Mouse (Mus musculus) embryonic facial prominence, embryonic 10.5 days (tissue): Measurements from ENCODE around the gene Cers2. TPM values are rescaled to one million over a fixed set of nuclear protein-coding genes. Genes with fewer than 3 reads are reported as not detected.
A peak's percentile ranks its signal among the peaks of the same experiment; 100 is the strongest.

Experiments used
- DNase-seq: peaks from one replicate; pipeline ENCODE4 v3.0.0-alpha.2; 2017; ENCODE audit warnings: low spot score
- H3K27ac ChIP-seq: fragments of 300-500 bp; sonication (generic); replicated peaks from 2 replicates; pipeline ENCODE4 v1.5.1; 2016; ENCODE audit warnings: mild to moderate bottlenecking
- H3K27me3 ChIP-seq: fragments of 300-500 bp; sonication (generic); replicated peaks from 2 replicates; pipeline ENCODE4 v1.6.1; 2016; ENCODE audit warnings: low read depth, mild to moderate bottlenecking; ENCODE audit not compliant: poor library complexity, severe bottlenecking
- H3K36me3 ChIP-seq: fragments of 300-500 bp; sonication (generic); replicated peaks from 2 replicates; pipeline ENCODE4 v1.6.1; 2016; ENCODE audit warnings: mild to moderate bottlenecking, moderate library complexity
- H3K4me1 ChIP-seq: fragments of 300-500 bp; sonication (generic); 2 replicates; pipeline ENCODE4 v1.6.1; 2016
- H3K4me3 ChIP-seq: fragments of 300-500 bp; sonication (generic); 2 replicates; pipeline ENCODE4 v1.5.1; 2016; ENCODE audit warnings: mild to moderate bottlenecking, moderate library complexity
- H3K9me3 ChIP-seq: fragments of 300-500 bp; sonication (generic); 2 replicates; pipeline ENCODE4 v1.6.1; 2016; ENCODE audit warnings: mild to moderate bottlenecking
- WGBS: fragments of 180-500 bp; shearing (Covaris S2); methylation state at CpG from one replicate; pipeline ENCODE4 v1.1.7; 2016; 5-methylcytosine and 5-hydroxymethylcytosine counted together
- polyA plus RNA-seq: library from polyadenylated mRNA; unstranded; fragments of >200 nt; fragmentation: Nextera tagmentation; extraction: Ambion mirVana; gene quantifications from 2 replicates; pipeline ENCODE4 v1.2.1, GENCODE M21; 2016

Gene Cers2
- polyA plus RNA-seq, 1 experiment from 2014 or later: 125 TPM

DNA sequence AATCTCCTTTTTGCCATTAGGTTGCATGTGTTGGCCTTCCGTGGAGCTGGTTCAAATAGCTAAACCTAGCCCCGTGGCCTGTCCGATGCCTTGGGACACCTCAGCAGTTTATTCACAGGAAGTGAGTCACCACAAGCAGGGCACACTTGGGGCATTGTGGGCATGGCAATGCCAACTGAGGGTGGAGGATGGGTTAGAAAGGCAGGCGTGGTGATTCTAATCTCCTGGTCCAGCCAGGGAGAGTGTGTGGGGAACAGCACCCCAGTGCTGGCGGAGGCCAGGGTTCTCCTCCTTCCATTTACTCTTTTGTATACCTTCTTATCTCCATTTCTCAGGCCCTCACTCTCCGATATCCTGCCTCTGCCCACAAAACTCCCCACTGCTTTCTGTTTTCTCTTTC lies 2.0 kb upstream of the Cers2 start:
- H3K4me1 ChIP-seq: peaks cover 38% of the 10 kb centered on the region
- no peak overlapping the region for H3K27ac ChIP-seq
- WGBS: 84% methylated on average over 6 of the region's 6 CpGs
- H3K9me3 ChIP-seq: no peaks in the 10 kb centered on the region
- H3K36me3 ChIP-seq: 0 out of 2 replicates have a peak, but pooled peaks cover 2% of the 10 kb centered on the region
- DNase-seq: no peak
- no peaks in the 10 kb centered on the region for H3K27me3 ChIP-seq
- no peak overlapping the region for H3K4me3 ChIP-seq

DNA sequence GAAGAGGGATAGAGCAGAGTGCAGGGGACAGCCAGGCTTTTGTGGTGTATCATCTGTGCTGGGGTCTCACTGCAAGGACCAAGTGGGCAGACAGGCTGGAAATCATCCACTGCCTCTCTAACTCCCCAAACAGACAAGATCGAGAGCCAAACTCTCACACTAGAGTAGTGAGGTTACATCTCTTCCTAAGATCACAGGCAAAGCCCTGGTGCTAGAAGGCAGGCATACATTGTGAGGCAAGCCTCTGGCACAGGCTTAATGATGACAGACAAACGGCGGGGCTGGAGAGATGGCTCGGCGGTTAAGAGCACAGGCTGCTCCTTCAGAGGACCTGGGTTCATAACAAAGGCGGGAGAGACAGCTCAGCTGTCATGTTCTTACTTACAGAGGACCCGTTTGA lies 1.1 kb upstream of the Cers2 start:
- no peak overlapping the region for H3K27ac ChIP-seq
- peak overlapping the region; percentile 23; the same call in 1 of the 2 replicates for H3K4me3 ChIP-seq
- H3K9me3 ChIP-seq: no peaks in the 10 kb centered on the region
- WGBS: 45% methylated on average over 7 of the region's 7 CpGs
- H3K27me3 ChIP-seq: no peaks in the 10 kb centered on the region
- H3K36me3 ChIP-seq: peaks cover 6% of the 10 kb centered on the region; the same call in 1 of the 2 replicates
- H3K4me1 ChIP-seq: peaks cover 45% of the 10 kb centered on the region
- DNase-seq: no peak

- Histone ChIP-seq H3K27ac (no peak overlapping the region), H3K36me3 (peaks cover 10% of the 10 kb centered on the region), H3K4me1 (peaks cover 50% of the 10 kb centered on the region), H3K4me3 (peak overlapping the region; percentile 90), H3K9me3 (no peaks in the 10 kb centered on the region), H3K27me3 (no peaks in the 10 kb centered on the region)
- no peak for DNase-seq
- WGBS: 61% methylated on average over 6 of the region's 6 CpGs
These were observed 516 bp upstream of the Cers2 start for GRCm38 (mm10) chr3:95314075-95314474.

GRCm38 (mm10) chr3:95315094-95315843 lies 678 bp downstream of the Cers2 start:
- peaks cover 21% of the 10 kb centered on the region for H3K36me3 ChIP-seq
- WGBS: under 1% methylated on average over 71 of the region's 71 CpGs
- H3K27ac ChIP-seq: peak overlapping the region; percentile 99
- peaks cover 59% of the 10 kb centered on the region for H3K4me1 ChIP-seq
- no peaks in the 10 kb centered on the region for H3K27me3 ChIP-seq
- DNase-seq: peak; percentile 93
- peak overlapping the region; percentile 90 for H3K4me3 ChIP-seq
- H3K9me3 ChIP-seq: no peaks in the 10 kb centered on the region

GRCm38 (mm10) chr3:95315844-95316550 lies 1.4 kb downstream of the Cers2 start:
- 15% methylated on average over 9 of the region's 9 CpGs for WGBS

GRCm38 (mm10) chr3:95317414-95318080 lies 3.0 kb downstream of the Cers2 start:
- DNase-seq: peak; percentile 69
- Histone ChIP-seq H3K27ac (peak overlapping the region; percentile 51), H3K4me3 (peak overlapping the region; percentile 31), H3K27me3 (no peaks in the 10 kb centered on the region), H3K4me1 (peaks cover 63% of the 10 kb centered on the region), H3K9me3 (no peaks in the 10 kb centered on the region), H3K36me3 (peaks cover 44% of the 10 kb centered on the region)
- WGBS: 22% methylated on average over 12 of the region's 12 CpGs

More at GRCm38 (mm10) chr3:95315844-95316550, 1.4 kb downstream of the Cers2 start:
- H3K27me3 ChIP-seq: no peaks in the 10 kb centered on the region
- DNase-seq: no peak
- peaks cover 63% of the 10 kb centered on the region for H3K4me1 ChIP-seq
- peak overlapping the region; percentile 99 for H3K27ac ChIP-seq
- peak overlapping the region; percentile 90 for H3K4me3 ChIP-seq
- peaks cover 28% of the 10 kb centered on the region for H3K36me3 ChIP-seq
- no peaks in the 10 kb centered on the region for H3K9me3 ChIP-seq

DNA sequence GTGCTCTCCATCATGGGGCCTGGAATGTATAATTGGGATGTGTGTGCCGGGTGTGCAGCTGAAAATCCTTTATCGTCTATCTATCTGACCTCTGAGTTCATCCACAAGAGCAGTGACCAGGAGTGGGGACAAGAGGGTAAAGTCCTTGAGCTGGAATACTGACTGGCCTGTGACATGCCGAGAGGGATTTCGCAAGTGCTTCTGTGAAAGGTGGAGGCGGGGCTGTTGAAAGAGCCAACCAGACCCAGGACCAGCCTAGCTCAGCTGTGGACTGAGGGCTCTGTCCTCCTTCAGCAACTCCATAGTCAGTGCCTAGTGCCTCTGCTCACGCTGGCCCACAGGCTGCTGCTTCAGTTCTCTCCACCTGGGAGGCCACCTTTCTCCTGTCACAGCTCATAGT lies 4.0 kb downstream of the Cers2 start:
- no peak for DNase-seq
- peaks cover 60% of the 10 kb centered on the region for H3K4me1 ChIP-seq
- H3K27ac ChIP-seq: no peak overlapping the region
- 44% methylated on average over 6 of the region's 6 CpGs for WGBS
- peaks cover 54% of the 10 kb centered on the region for H3K36me3 ChIP-seq
- no peaks in the 10 kb centered on the region for H3K9me3 ChIP-seq
- H3K4me3 ChIP-seq: no peak overlapping the region
- no peaks in the 10 kb centered on the region for H3K27me3 ChIP-seq

DNA sequence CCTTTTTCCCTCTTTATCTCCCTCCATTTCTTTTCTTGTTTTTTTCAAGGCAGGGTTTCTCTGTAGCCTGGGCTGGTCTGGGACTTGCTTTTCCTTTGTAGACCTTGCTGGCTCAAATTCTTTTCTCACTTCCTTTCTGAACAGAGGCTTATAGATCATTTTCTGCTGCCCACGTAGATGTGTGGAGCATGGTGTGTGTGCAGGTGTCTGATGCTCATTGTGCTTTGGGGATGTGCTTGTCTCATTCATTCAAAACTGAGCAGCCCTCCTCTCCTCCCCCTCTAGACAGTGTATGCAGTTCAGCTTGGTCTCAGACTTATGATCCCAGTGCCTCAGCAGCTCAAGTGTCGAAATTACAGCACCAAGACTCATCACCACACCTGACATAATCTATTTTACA lies 4.5 kb downstream of the Cers2 start:
- no peak overlapping the region for H3K4me3 ChIP-seq
- DNase-seq: no peak
- no peak overlapping the region for H3K27ac ChIP-seq
- WGBS: 72% methylated on average over 2 of the region's 2 CpGs
- peaks cover 56% of the 10 kb centered on the region for H3K4me1 ChIP-seq
- no peaks in the 10 kb centered on the region for H3K27me3 ChIP-seq
- H3K9me3 ChIP-seq: no peaks in the 10 kb centered on the region
- peaks cover 59% of the 10 kb centered on the region for H3K36me3 ChIP-seq

DNA sequence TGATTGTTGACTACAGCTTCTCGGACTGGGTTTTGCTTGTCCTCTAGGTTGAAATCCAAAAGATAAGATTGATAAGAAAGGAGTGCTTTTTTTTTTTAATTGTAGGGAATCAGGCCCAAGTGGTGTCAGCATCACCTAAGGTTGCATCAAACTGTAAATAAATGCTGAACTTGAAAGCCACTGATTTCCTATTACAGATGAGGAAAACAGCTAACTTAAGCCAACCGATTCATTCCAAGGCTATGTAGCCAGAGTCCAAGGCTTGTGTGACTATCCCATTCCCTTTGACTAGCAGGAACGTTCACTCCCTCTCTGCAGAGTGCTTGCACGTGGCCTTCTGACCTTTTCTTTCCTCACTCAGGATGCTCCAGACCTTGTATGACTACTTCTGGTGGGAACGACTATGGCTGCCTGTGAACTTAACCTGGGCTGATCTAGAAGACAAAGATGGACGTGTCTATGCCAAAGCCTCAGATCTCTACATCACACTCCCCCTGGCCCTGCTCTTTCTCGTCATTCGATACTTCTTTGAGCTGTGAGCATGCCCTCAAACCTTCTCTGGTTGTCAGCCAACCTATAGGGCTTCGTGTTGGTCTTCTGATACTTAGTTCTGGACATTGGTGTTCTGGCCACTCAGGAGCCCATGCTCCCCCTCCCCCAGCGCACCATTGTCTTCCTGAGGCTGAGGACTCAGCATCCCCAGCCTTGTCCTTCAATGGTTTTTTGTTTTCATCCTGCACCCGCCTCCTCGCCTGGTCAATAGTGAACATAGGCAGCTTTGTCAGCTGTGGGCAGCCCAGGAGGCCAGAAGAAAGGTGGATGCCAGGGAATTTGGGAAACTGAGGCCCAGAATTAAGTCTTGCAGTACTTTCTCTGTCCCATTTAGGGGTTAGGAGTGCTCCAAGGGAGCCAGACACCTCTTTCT lies 5.4 kb downstream of the Cers2 start:
- H3K4me1 ChIP-seq: peaks cover 48% of the 10 kb centered on the region
- no peak overlapping the region for H3K4me3 ChIP-seq
- H3K36me3 ChIP-seq: peaks cover 68% of the 10 kb centered on the region
- 68% methylated on average over 12 of the region's 12 CpGs for WGBS
- H3K9me3 ChIP-seq: no peaks in the 10 kb centered on the region
- no peaks in the 10 kb centered on the region for H3K27me3 ChIP-seq
- DNase-seq: no peak
- no peak overlapping the region for H3K27ac ChIP-seq

GRCm38 (mm10) chr3:95323429-95323828 lies 8.8 kb downstream of the Cers2 start:
- DNase-seq: no peak
- Histone ChIP-seq H3K4me3 (no peak overlapping the region), H3K27me3 (no peaks in the 10 kb centered on the region), H3K36me3 (peaks cover 97% of the 10 kb centered on the region), H3K9me3 (no peaks in the 10 kb centered on the region), H3K27ac (no peak overlapping the region), H3K4me1 (peaks cover 19% of the 10 kb centered on the region)
- WGBS: 91% methylated on average over 3 of the region's 3 CpGs

- Histone ChIP-seq H3K27me3 (no peaks in the 10 kb centered on the region), H3K4me3 (no peak overlapping the region), H3K4me1 (peaks cover 9% of the 10 kb centered on the region), H3K36me3 (peaks cover 100% of the 10 kb centered on the region), H3K9me3 (no peaks in the 10 kb centered on the region), H3K27ac (no peak overlapping the region)
- no peak for DNase-seq
- WGBS: 92% methylated on average over 6 of the region's 6 CpGs
These were observed 10.0 kb downstream of the Cers2 start for GRCm38 (mm10) chr3:95324454-95325144.
